Mouse (Mus musculus) Patski (cell line): ENCODE data around the gene Myl9. TPM values are rescaled to one million over a fixed set of nuclear protein-coding genes. Genes with fewer than 3 reads are reported as not detected.

Experiments
- ATAC-seq: fragments of 100-300 bp; one replicate; pipeline ENCODE4 v1.8.0; 2021
- CTCF ChIA-PET: fragments of 350-600 bp; sonication (Branson Sonifier 250); formaldehyde crosslinking; loops from one replicate; lab custom pipeline; 2022; ENCODE audit warnings: inconsistent platforms; lab: Charles Lee
- POLR2A ChIA-PET: fragments of 350-600 bp; sonication (Branson Sonifier 250); formaldehyde crosslinking; loops from one replicate; lab custom pipeline; 2022; ENCODE audit warnings: antibody characterized with exemption, inconsistent platforms; lab: Charles Lee
- DNase-seq: peaks from one replicate; pipeline ENCODE4 v3.0.0-alpha.2; 2011; ENCODE audit warnings: low read depth, low spot score
- H3K27me3 ChIP-seq: fragments of 371-371 bp; one replicate; pipeline ENCODE4 v1.5.1; 2021
- CTCF ChIP-seq: fragments of 100-300 bp; IDR thresholded peaks from one replicate; pipeline ENCODE4 v1.5.1; 2021
- in situ Hi-C: fragments of 300-500 bp; cut with MboI; formaldehyde crosslinking; loops from 3 replicates; pipeline ENCODE4 v1.11.1; 2018; ENCODE audit warnings: low pct_unique_long_range_greater_than_20kb, mixed read lengths
- polyA plus RNA-seq: library from polyadenylated mRNA; unstranded; gene quantifications from one replicate; pipeline ENCODE4 v1.2.3, GENCODE M21; 2021

The Myl9 gene
- polyA plus RNA-seq, 1 experiment from 2014 or later, result 38.7 TPM

- TF ChIP-seq CTCF, result no peak
- ATAC-seq, result no peak
- ChIA-PET CTCF (no interaction called here), POLR2A (no interaction called here)
- DNase-seq, result no peak
- H3K27me3 ChIP-seq, result no peaks in the 10 kb centered on the region
- in situ Hi-C loops, result no loop called here
Observed at GRCm38 (mm10) chr2:156764022-156764421, 11.2 kb upstream of the Myl9 start.

DNA sequence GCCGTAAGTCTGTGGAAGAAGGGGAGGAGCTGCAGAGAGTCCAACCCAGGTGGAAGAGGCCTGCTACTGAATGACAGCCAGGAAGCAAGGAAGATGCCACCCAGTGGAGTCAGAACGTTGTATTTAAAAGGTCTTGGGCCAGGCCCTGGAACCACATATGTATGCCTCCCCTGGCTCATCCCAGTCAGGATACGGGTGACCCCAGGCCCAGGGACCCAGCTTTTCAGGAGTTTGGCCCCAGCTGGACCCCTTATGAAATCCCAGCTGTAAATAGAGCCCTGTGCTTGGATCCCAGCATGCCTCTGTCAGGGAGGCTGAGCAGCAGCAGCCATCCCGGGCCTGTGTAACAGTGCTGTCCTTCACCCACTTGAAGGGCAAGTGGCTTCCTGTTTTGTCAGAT lies 10.5 kb upstream of the Myl9 start:
- POLR2A ChIA-PET, result no interaction called here
- no peak for ATAC-seq
- TF ChIP-seq CTCF, result no peak
- no peak for DNase-seq
- no peaks in the 10 kb centered on the region for H3K27me3 ChIP-seq
- CTCF ChIA-PET, result no interaction called here
- in situ Hi-C loops, result no loop called here

DNA sequence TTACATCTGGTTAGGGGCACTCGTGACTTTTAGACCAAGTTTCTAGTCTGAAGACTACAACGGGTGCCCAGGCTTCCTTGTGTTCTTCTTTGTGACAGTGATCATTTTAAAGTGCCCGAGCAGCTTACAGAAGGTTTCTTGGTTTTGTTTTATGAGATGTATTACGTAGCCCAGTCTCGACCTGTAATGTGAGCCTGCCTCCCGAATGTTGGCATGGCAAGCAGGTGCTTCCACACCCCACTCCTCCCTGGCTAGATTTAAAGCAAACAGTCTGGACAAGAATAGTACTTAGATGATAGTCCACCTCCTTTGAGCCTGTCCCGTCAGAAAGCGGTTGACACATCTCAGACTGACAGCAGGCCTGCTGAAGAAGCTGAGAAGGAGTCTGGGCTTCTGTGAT lies 9.6 kb upstream of the Myl9 start:
- CTCF ChIA-PET, result no interaction called here
- ATAC-seq (no peak), DNase-seq (no peak)
- in situ Hi-C loops, result no loop called here
- TF ChIP-seq CTCF, result no peak
- H3K27me3 ChIP-seq, result no peaks in the 10 kb centered on the region
- POLR2A ChIA-PET, result no interaction called here

DNA sequence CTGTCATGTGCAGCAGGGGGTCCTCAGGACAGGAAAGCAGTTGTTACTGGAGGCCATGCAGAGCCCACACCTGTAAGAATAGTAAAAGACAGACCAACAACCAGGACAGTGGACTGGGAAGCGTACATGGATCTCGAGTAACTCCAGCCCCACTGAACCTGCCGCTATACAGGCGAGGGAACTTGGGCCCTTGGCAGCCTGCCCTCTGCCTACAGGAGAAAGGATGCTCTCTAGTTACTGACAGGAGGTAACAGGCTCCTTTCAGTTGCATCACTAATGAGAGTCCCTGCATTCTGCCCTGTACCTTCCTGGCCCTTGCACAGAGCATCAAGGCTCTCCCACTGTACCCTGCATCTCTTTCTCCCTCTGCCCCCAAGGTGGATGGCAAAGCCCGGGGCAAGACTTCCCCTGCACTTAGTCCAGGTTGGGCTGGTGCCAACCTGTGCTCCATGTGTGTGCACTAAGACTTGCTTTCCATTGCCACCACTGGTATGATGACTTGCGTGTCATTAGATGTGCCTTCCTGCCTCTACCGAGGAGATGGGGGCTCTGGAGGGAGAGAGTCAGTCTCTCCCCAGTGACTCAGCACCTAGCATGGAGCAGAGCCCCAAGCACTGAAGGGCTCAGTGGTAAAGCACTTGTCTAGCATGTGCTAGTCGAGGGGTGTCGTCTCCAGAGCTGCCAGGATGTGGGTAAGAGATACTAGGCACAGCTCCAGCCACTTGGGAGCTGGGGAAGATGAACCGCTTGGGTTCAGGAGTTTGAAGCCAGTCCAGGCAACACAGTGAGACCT lies 8.8 kb upstream of the Myl9 start:
- H3K27me3 ChIP-seq, result no peaks in the 10 kb centered on the region
- ATAC-seq (no peak), DNase-seq (no peak)
- CTCF ChIA-PET, result no interaction called here
- TF ChIP-seq CTCF, result no peak
- POLR2A ChIA-PET, result no interaction called here
- in situ Hi-C loops, result no loop called here

DNA sequence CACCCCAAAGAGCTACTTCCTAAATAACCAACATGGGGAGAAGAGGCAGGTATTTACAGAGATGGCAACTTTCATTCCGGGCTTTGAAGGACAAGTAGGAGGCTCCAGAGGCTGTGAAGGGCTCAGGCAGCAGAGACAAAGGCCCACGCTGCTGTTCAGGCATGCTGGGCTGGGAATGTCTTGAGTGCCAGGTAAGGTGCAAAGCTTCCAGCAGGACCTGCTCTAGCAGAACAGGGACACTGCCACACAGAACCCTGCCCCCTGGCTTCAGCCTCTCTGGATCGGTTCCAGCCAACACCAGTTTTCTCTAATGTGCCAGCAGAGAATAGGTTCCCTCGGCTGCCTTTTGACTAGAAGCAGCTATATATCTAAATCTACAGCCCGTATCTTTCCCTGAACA lies 8.1 kb upstream of the Myl9 start:
- ATAC-seq (no peak), DNase-seq (no peak)
- ChIA-PET CTCF (no interaction called here), POLR2A (no interaction called here)
- TF ChIP-seq CTCF, result no peak
- no peaks in the 10 kb centered on the region for H3K27me3 ChIP-seq
- in situ Hi-C loops, result no loop called here

DNA sequence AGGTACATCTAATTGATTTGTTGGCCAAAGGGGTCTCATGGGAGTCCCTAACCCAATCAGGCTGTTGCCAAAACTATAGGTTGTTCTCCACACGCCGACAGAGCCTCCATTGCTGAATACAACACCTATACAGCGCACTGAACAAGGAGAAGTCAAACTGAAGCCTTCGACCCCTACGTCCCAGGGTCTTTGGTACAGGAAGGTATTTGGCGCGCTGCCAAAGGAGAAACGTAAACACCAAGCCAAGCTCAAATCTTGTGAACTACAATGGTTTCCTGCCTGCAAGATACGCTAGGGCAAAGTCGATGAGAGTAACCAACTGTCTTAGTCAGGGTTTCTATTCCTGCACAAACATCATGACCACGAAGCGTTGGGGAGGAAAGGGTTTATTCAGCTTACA lies 5.9 kb upstream of the Myl9 start:
- ATAC-seq (no peak), DNase-seq (no peak)
- H3K27me3 ChIP-seq, result no peaks in the 10 kb centered on the region
- in situ Hi-C loops, result no loop called here
- ChIA-PET CTCF (no interaction called here), POLR2A (no interaction called here)
- no peak for TF ChIP-seq CTCF

- TF ChIP-seq CTCF, result no peak
- ATAC-seq (no peak), DNase-seq (no peak)
- ChIA-PET CTCF (no interaction called here), POLR2A (no interaction called here)
- in situ Hi-C loops, result no loop called here
- H3K27me3 ChIP-seq, result no peaks in the 10 kb centered on the region
Observed at GRCm38 (mm10) chr2:156773470-156773869, 1.8 kb upstream of the Myl9 start.

GRCm38 (mm10) chr2:156774035-156774737 lies 1.0 kb upstream of the Myl9 start:
- POLR2A ChIA-PET, result no interaction called here
- CTCF ChIA-PET, result no interaction called here
- in situ Hi-C loops, result no loop called here
- no peak for TF ChIP-seq CTCF
- no peaks in the 10 kb centered on the region for H3K27me3 ChIP-seq
- DNase-seq, result no peak
- no peak for ATAC-seq

DNA sequence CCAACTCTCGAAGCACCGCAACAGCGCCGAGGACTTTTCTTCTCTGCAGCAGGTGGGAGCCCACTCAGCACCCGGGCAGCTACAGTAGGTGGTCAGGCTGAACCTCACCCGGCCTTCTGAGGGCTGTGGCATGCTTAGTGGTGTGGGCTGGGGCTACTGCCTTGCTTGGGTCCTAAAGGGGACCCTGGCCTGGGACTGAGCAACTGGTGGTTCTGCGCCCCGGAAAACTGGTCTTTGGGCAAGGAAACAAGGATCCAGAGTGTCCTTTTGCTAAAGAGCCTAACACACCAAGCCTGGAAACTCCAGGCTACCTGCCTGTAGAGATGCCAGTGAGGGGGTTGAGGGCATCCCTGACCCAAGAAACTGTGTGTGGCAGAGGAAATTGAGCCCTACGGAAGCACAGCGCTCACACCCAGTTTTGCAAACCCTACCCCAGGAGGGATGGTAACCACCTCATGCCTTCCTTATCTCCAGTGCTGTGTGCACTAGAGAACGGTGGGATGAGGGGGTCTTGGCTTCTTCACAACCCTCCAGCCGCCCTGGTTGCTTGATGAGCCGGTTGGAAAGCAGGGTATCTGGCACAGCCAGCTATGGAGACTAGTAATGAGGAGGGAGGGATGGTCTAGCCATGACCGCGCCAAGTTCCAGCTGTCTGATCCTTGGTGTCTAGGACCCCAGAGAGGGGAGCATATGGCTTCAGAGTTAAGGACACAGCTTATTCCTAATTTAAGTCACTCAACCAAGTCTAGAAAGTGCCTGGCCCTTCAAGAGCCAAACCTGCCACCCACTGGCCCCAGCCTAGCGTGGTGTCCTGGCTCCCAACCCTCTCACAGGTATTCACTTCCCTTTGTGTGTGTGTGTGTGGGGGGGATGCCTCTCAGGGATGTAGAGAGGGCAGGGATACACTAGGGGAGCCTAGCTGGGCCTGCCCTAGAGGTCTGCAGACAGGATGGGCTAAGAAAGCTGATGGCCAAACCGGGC lies 525 bp downstream of the Myl9 start:
- no peaks in the 10 kb centered on the region for H3K27me3 ChIP-seq
- no peak for DNase-seq
- ChIA-PET POLR2A (interaction anchor here (0.7 kb wide), 1 partner anchor 42 kb away, joined by 3 read pairs; no protein-coding TSS in a partner anchor), CTCF (no interaction called here)
- no peak for ATAC-seq
- TF ChIP-seq CTCF, result no peak
- in situ Hi-C loops, result no loop called here

DNA sequence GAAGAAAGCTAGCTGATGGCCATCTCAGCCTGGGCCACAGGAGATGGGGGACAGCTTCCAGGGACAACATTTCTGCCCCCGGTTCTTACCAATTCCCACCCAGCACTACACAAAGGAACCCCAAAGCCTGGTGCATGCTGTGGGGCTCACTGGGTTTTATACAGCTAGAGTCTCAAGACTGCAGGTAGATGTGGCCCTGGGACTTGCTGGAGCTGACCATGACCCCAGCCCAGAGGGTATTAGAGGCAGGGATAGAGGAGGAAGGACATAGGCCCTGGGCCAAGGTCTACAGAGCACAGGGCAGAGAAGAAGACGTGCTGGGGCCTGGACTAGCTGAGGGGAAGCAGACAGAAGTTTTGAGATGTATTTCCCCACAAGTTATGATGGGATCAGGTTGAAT lies 1.7 kb downstream of the Myl9 start:
- ChIA-PET CTCF (interaction anchor here (1.1 kb wide), 1 partner anchor 17 kb away, joined by 3 read pairs; no protein-coding TSS in a partner anchor), POLR2A (no interaction called here)
- in situ Hi-C loops, result no loop called here
- no peaks in the 10 kb centered on the region for H3K27me3 ChIP-seq
- ATAC-seq (no peak), DNase-seq (no peak)
- TF ChIP-seq CTCF, result no peak
